Mouse (Mus musculus) forebrain, postnatal 0 days (tissue): Measurements from ENCODE around the gene Scml4. TPM values are rescaled to one million over a fixed set of nuclear protein-coding genes. Genes with fewer than 3 reads are reported as not detected.
A peak's percentile ranks its signal among the peaks of the same experiment; 100 is the strongest.

Source experiments
- ATAC-seq: fragments of 200-750 bp; cut with Nextera tagmentation; 2 replicates; pipeline ENCODE4 v1.8.0; 2017; ENCODE audit warnings: mild to moderate bottlenecking, moderate library complexity
- DNase-seq: peaks from one replicate; pipeline ENCODE4 v3.0.0-alpha.2; 2015
- H3K27ac ChIP-seq: fragments of 300-500 bp; sonication (generic); 2 replicates; pipeline ENCODE4 v1.5.1; 2014; ENCODE audit warnings: low read depth, mild to moderate bottlenecking, antibody characterized with exemption, low read length, moderate library complexity, mixed read lengths
- H3K27me3 ChIP-seq: fragments of 300-500 bp; sonication (generic); 2 replicates; pipeline ENCODE4 v1.6.1; 2014; ENCODE audit warnings: mild to moderate bottlenecking, low read length, mixed read lengths; ENCODE audit not compliant: insufficient read depth
- H3K36me3 ChIP-seq: fragments of 300-500 bp; sonication (generic); 2 replicates; pipeline ENCODE4 v1.6.1; 2014; ENCODE audit warnings: mild to moderate bottlenecking, moderate library complexity; ENCODE audit not compliant: insufficient read depth
- H3K4me1 ChIP-seq: fragments of 300-500 bp; sonication (generic); 2 replicates; pipeline ENCODE4 v1.6.1; 2014; ENCODE audit warnings: antibody characterized with exemption; ENCODE audit not compliant: insufficient read depth
- H3K4me2 ChIP-seq: fragments of 300-500 bp; sonication (generic); 2 replicates; pipeline ENCODE4 v1.6.1; 2014; ENCODE audit warnings: low read depth, mild to moderate bottlenecking, moderate library complexity
- H3K4me3 ChIP-seq: fragments of 300-500 bp; sonication (generic); 2 replicates; pipeline ENCODE4 v1.5.1; 2014; ENCODE audit warnings: low read depth, low read length, mixed read lengths
- H3K9ac ChIP-seq: fragments of 300-500 bp; sonication (generic); 2 replicates; pipeline ENCODE4 v1.6.1; 2014; ENCODE audit warnings: mild to moderate bottlenecking
- H3K9me3 ChIP-seq: fragments of 300-500 bp; sonication (generic); 2 replicates; pipeline ENCODE4 v1.6.1; 2016; ENCODE audit warnings: low read length
- CTCF ChIP-seq: sonication (generic); IDR thresholded peaks from 2 replicates; pipeline ENCODE4 v1.5.1; 2016; ENCODE audit warnings: antibody characterized with exemption, control low read depth, low read depth
- WGBS: fragments of 180-500 bp; shearing (Covaris S2); extraction: QIAGEN DNeasy Blood & Tissue Kit; methylation state at CpG from one replicate; pipeline ENCODE4 v1.1.7; 2014; 5-methylcytosine and 5-hydroxymethylcytosine counted together
- polyA plus RNA-seq: library from polyadenylated mRNA; unstranded; fragments of >200 nt; fragmentation: Nextera tagmentation; extraction: Ambion mirVana; gene quantifications from 2 replicates; pipeline ENCODE4 v1.2.1, GENCODE M21; 2015
- total RNA-seq: library from RNA; depleted of rRNA; stranded (reverse); fragments of >200 nt; gene quantifications from 2 replicates; pipeline ENCODE4 v1.2.3, GENCODE M21; 2014; rRNA removed

The Scml4 gene
- total RNA-seq (16.2 and 37.7 TPM in 2 replicates), polyA plus RNA-seq (3.6 and 8.5 TPM in 2 replicates)

GRCm38 (mm10) chr10:42860159-42860911 lies at the start of gene Scml4:
TSS of gene Scml4 (plus strand) at chr10:42860370.
- peaks cover 19% of the 10 kb centered on the region for H3K4me1 ChIP-seq
- DNase-seq (peak; percentile 86), ATAC-seq (peak; percentile 87)
- 13% methylated on average over 17 of the region's 17 CpGs for WGBS
- H3K4me2 ChIP-seq: peak within 1 kb of the TSS; percentile 60
- H3K36me3 ChIP-seq: no peaks in the 10 kb centered on the region
- H3K27me3 ChIP-seq: no peaks in the 10 kb centered on the region
- H3K9ac ChIP-seq: peak within 1 kb of the TSS; percentile 56
- peak within 1 kb of the TSS; percentile 44 for H3K4me3 ChIP-seq
- H3K27ac ChIP-seq: peak within 1 kb of the TSS; percentile 76
- TF ChIP-seq CTCF: peak; percentile 4; the same call in 1 of the 2 replicates
- H3K9me3 ChIP-seq: no peaks in the 10 kb centered on the region

GRCm38 (mm10) chr10:42825923-42826322 lies 34.2 kb upstream of the Scml4 start:
- H3K9ac ChIP-seq: no peak overlapping the region
- no peaks in the 10 kb centered on the region for H3K4me1 ChIP-seq
- peaks cover 46% of the 10 kb centered on the region for H3K36me3 ChIP-seq
- no peak for TF ChIP-seq CTCF
- WGBS: 47% methylated on average over 6 of the region's 6 CpGs
- no peak overlapping the region for H3K27ac ChIP-seq
- H3K4me3 ChIP-seq: no peak overlapping the region
- H3K9me3 ChIP-seq: no peaks in the 10 kb centered on the region
- H3K27me3 ChIP-seq: no peaks in the 10 kb centered on the region
- no peak overlapping the region for H3K4me2 ChIP-seq
- no peak for ATAC-seq
- DNase-seq: no peak

GRCm38 (mm10) chr10:42827155-42827554 lies 33.0 kb upstream of the Scml4 start:
- 80% methylated on average over 5 of the region's 5 CpGs for WGBS

GRCm38 (mm10) chr10:42830007-42830406 lies 30.2 kb upstream of the Scml4 start:
- H3K27ac ChIP-seq: no peak overlapping the region
- 87% methylated on average over 2 of the region's 2 CpGs for WGBS
- H3K4me2 ChIP-seq: no peak overlapping the region
- no peak overlapping the region for H3K4me3 ChIP-seq
- no peaks in the 10 kb centered on the region for H3K9me3 ChIP-seq
- no peak overlapping the region for H3K9ac ChIP-seq
- no peak for TF ChIP-seq CTCF
- peaks cover 33% of the 10 kb centered on the region for H3K36me3 ChIP-seq
- no peaks in the 10 kb centered on the region for H3K27me3 ChIP-seq
- no peaks in the 10 kb centered on the region for H3K4me1 ChIP-seq
- DNase-seq (no peak), ATAC-seq (no peak)

More at GRCm38 (mm10) chr10:42827155-42827554, 33.0 kb upstream of the Scml4 start:
- Histone ChIP-seq H3K4me2 (no peak overlapping the region), H3K4me1 (no peaks in the 10 kb centered on the region), H3K27ac (no peak overlapping the region), H3K9me3 (no peaks in the 10 kb centered on the region), H3K4me3 (no peak overlapping the region), H3K36me3 (peaks cover 43% of the 10 kb centered on the region), H3K9ac (no peak overlapping the region), H3K27me3 (no peaks in the 10 kb centered on the region)
- ATAC-seq: no peak
- no peak for TF ChIP-seq CTCF
- no peak for DNase-seq

GRCm38 (mm10) chr10:42830409-42830808 lies 29.8 kb upstream of the Scml4 start:
- Histone ChIP-seq H3K4me1 (no peaks in the 10 kb centered on the region), H3K27me3 (no peaks in the 10 kb centered on the region), H3K9me3 (no peaks in the 10 kb centered on the region), H3K4me3 (no peak overlapping the region), H3K9ac (no peak overlapping the region), H3K27ac (no peak overlapping the region), H3K36me3 (peaks cover 35% of the 10 kb centered on the region), H3K4me2 (no peak overlapping the region)
- no peak for DNase-seq
- no peak for ATAC-seq
- TF ChIP-seq CTCF: no peak
- 59% methylated on average over 6 of the region's 6 CpGs for WGBS

- H3K4me1 ChIP-seq: no peaks in the 10 kb centered on the region
- no peak overlapping the region for H3K27ac ChIP-seq
- no peaks in the 10 kb centered on the region for H3K9me3 ChIP-seq
- H3K27me3 ChIP-seq: no peaks in the 10 kb centered on the region
- ATAC-seq: 0 out of 2 replicates have a peak, but pooled peaks have one; percentile 30
- H3K4me3 ChIP-seq: no peak overlapping the region
- H3K9ac ChIP-seq: no peak overlapping the region
- DNase-seq: peak; percentile 67
- TF ChIP-seq CTCF: peak; percentile 68
- 22% methylated on average over 4 of the region's 4 CpGs for WGBS
- no peak overlapping the region for H3K4me2 ChIP-seq
- H3K36me3 ChIP-seq: peaks cover 29% of the 10 kb centered on the region
These were observed 27.5 kb upstream of the Scml4 start for GRCm38 (mm10) chr10:42832677-42833076.

- DNase-seq: peak; percentile 40
- ATAC-seq: peak; percentile 82
- WGBS: 12% methylated on average over 4 of the region's 4 CpGs
These were observed 26.1 kb upstream of the Scml4 start for GRCm38 (mm10) chr10:42833871-42834727.

More at GRCm38 (mm10) chr10:42833871-42834727, 26.1 kb upstream of the Scml4 start:
- no peak for TF ChIP-seq CTCF
- Histone ChIP-seq H3K9me3 (no peaks in the 10 kb centered on the region), H3K9ac (no peak overlapping the region), H3K4me1 (no peaks in the 10 kb centered on the region), H3K4me3 (no peak overlapping the region), H3K27me3 (no peaks in the 10 kb centered on the region), H3K4me2 (no peak overlapping the region), H3K27ac (peak overlapping the region; percentile 29; the same call in 1 of the 2 replicates), H3K36me3 (peaks cover 17% of the 10 kb centered on the region)
